Mouse (Mus musculus): ENCODE measurements at regions not wholly inside any gene's neighbourhood (a gene's known extent, or its start where the extent isn't known, plus 50 kb on each side); places are given as distances from the start of the nearest gene placed in this dataset.

GRCm38 (mm10) chr17:83916684-83917166 is 69.0 kb upstream of the Haao start:
- Histone ChIP-seq H3K4me2 (ENCODE audit: low read depth, low read length) (peak overlapping the region; percentile 28; the same call in 1 of the 2 replicates), H3K9ac (ENCODE audit: low read length) (peak overlapping the region; percentile 38; the same call in 1 of the 2 replicates)

GRCm38 (mm10) chr17:83915034-83915433 is 67.3 kb upstream of the Haao start:
- H3K4me3 ChIP-seq (ENCODE audit: low read length) = no peak overlapping the region
- no peak overlapping the region for H3K9ac ChIP-seq (ENCODE audit: low read length)
- H3K27ac ChIP-seq (ENCODE audit: low read length) = no peak overlapping the region
- ATAC-seq (ENCODE audit: low read depth) = no peak
- no peaks in the 10 kb centered on the region for H3K27me3 ChIP-seq (ENCODE audit: control insufficient read depth, insufficient read depth, low read depth, low read length)
- no peaks in the 10 kb centered on the region for H3K36me3 ChIP-seq (ENCODE audit: control insufficient read depth, insufficient read depth, low read length)
- H3K4me1 ChIP-seq (replicated peaks; ENCODE audit: control insufficient read depth, insufficient read depth, low read length) = peaks cover 31% of the 10 kb centered on the region
- H3K9me3 ChIP-seq (ENCODE audit: control insufficient read depth, low read length) = no peaks in the 10 kb centered on the region
- H3K4me2 ChIP-seq (ENCODE audit: low read depth, low read length) = no peak overlapping the region

More at GRCm38 (mm10) chr17:83916684-83917166, 69.0 kb upstream of the Haao start:
- peak; percentile 93 for ATAC-seq (ENCODE audit: low read depth)
- Histone ChIP-seq H3K36me3 (ENCODE audit: control insufficient read depth, insufficient read depth, low read length) (no peaks in the 10 kb centered on the region), H3K4me1 (replicated peaks; ENCODE audit: control insufficient read depth, insufficient read depth, low read length) (peaks cover 31% of the 10 kb centered on the region), H3K27ac (ENCODE audit: low read length) (peak overlapping the region; percentile 88), H3K27me3 (ENCODE audit: control insufficient read depth, insufficient read depth, low read depth, low read length) (no peaks in the 10 kb centered on the region), H3K4me3 (ENCODE audit: low read length) (no peak overlapping the region), H3K9me3 (ENCODE audit: control insufficient read depth, low read length) (no peaks in the 10 kb centered on the region)
- 3% methylated on average over 10 of the region's 10 CpGs for WGBS

GRCm38 (mm10) chr17:83914603-83915002 is 66.8 kb upstream of the Haao start:
- Histone ChIP-seq H3K27ac (ENCODE audit: low read length) (no peak overlapping the region), H3K27me3 (ENCODE audit: control insufficient read depth, insufficient read depth, low read depth, low read length) (no peaks in the 10 kb centered on the region), H3K9me3 (ENCODE audit: control insufficient read depth, low read length) (no peaks in the 10 kb centered on the region), H3K9ac (ENCODE audit: low read length) (no peak overlapping the region), H3K4me2 (ENCODE audit: low read depth, low read length) (no peak overlapping the region), H3K4me1 (replicated peaks; ENCODE audit: control insufficient read depth, insufficient read depth, low read length) (peaks cover 31% of the 10 kb centered on the region), H3K4me3 (ENCODE audit: low read length) (no peak overlapping the region), H3K36me3 (ENCODE audit: control insufficient read depth, insufficient read depth, low read length) (no peaks in the 10 kb centered on the region)
- ATAC-seq (ENCODE audit: low read depth) = no peak
- 78% methylated on average over 1 of the region's 1 CpGs for WGBS

DNA sequence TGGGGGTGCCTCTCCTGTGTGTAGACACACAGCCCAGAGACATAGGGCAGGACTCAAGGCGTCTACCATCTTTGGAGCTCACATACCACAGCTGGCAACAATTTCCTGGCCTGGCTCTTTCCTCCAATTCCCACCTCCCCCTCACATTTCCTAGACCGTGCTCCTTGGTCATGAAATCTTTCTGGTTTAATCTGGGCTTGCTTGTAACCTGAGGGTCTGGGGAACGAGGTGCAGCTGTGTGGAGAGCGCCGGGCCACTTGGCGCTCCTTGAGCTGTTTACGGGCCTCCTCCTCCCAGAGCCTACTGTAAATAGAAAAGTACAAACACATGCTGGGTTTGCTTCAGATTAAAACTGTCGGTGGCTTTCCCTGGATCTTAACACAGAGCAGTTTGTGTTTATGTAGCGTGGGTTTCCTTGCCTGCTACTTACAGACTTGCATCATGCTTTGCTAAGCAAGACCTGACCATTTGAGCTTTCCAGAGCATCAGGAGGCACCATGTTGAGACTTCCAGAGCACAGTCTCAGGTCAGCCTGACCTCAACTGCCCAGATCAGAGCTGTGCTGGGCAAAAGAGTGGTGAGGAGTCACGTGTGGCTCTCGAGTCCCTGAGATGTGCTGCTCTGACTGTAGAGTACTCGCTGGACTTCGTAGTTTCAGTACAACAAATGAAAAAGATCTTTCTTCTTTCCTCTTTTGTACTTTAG is 66.1 kb upstream of the Haao start:
- peaks cover 31% of the 10 kb centered on the region for H3K4me1 ChIP-seq (replicated peaks; ENCODE audit: control insufficient read depth, insufficient read depth, low read length)
- no peaks in the 10 kb centered on the region for H3K27me3 ChIP-seq (ENCODE audit: control insufficient read depth, insufficient read depth, low read depth, low read length)
- 0 out of 2 replicates have a peak overlapping the region, but pooled peaks have one; percentile 15 for H3K27ac ChIP-seq (ENCODE audit: low read length)
- no peak overlapping the region for H3K4me2 ChIP-seq (ENCODE audit: low read depth, low read length)
- no peak overlapping the region for H3K9ac ChIP-seq (ENCODE audit: low read length)
- H3K4me3 ChIP-seq (ENCODE audit: low read length) = no peak overlapping the region
- WGBS = 42% methylated on average over 13 of the region's 13 CpGs
- H3K9me3 ChIP-seq (ENCODE audit: control insufficient read depth, low read length) = no peaks in the 10 kb centered on the region
- no peaks in the 10 kb centered on the region for H3K36me3 ChIP-seq (ENCODE audit: control insufficient read depth, insufficient read depth, low read length)
- no peak for ATAC-seq (ENCODE audit: low read depth)

DNA sequence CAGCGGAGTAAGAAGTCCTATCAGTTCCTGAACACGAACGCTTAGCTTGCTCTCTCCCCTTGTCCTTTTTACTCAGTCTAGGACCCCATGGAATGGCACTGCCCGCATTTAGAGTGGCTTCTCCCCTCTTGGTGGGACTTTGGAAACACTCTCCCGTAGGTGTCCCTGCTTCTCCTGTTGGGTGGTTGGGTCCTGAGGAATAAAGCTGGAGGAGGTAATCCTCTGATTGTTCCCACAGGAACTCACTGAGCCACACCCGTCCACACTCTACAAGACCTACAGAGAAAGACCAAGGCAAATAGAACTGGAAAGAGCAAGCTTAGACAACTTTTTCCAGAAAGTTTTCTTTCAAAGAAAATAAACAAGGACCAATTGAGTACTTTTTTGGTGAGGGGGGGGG is 64.7 kb upstream of the Haao start:
- H3K27ac ChIP-seq (ENCODE audit: low read length) = no peak overlapping the region

GRCm38 (mm10) chr17:83908811-83909210 is 61.0 kb upstream of the Haao start:
- no peak overlapping the region for H3K4me3 ChIP-seq (ENCODE audit: low read length)
- no peak overlapping the region for H3K4me2 ChIP-seq (ENCODE audit: low read depth, low read length)
- peaks cover 8% of the 10 kb centered on the region for H3K4me1 ChIP-seq (replicated peaks; ENCODE audit: control insufficient read depth, insufficient read depth, low read length)
- H3K9ac ChIP-seq (ENCODE audit: low read length) = no peak overlapping the region
- H3K27me3 ChIP-seq (ENCODE audit: control insufficient read depth, insufficient read depth, low read depth, low read length) = no peaks in the 10 kb centered on the region
- H3K36me3 ChIP-seq (ENCODE audit: control insufficient read depth, insufficient read depth, low read length) = no peaks in the 10 kb centered on the region
- 70% methylated on average over 6 of the region's 6 CpGs for WGBS
- H3K9me3 ChIP-seq (ENCODE audit: control insufficient read depth, low read length) = no peaks in the 10 kb centered on the region
- no peak overlapping the region for H3K27ac ChIP-seq (ENCODE audit: low read length)
- ATAC-seq (ENCODE audit: low read depth) = no peak

More for the DNA sequence above, 64.7 kb upstream of the Haao start:
- H3K4me2 ChIP-seq (ENCODE audit: low read depth, low read length) = no peak overlapping the region
- ATAC-seq (ENCODE audit: low read depth) = no peak
- no peaks in the 10 kb centered on the region for H3K9me3 ChIP-seq (ENCODE audit: control insufficient read depth, low read length)
- peaks cover 26% of the 10 kb centered on the region for H3K4me1 ChIP-seq (replicated peaks; ENCODE audit: control insufficient read depth, insufficient read depth, low read length)
- no peak overlapping the region for H3K4me3 ChIP-seq (ENCODE audit: low read length)
- no peak overlapping the region for H3K9ac ChIP-seq (ENCODE audit: low read length)
- no peaks in the 10 kb centered on the region for H3K36me3 ChIP-seq (ENCODE audit: control insufficient read depth, insufficient read depth, low read length)
- 91% methylated on average over 6 of the region's 6 CpGs for WGBS
- no peaks in the 10 kb centered on the region for H3K27me3 ChIP-seq (ENCODE audit: control insufficient read depth, insufficient read depth, low read depth, low read length)

DNA sequence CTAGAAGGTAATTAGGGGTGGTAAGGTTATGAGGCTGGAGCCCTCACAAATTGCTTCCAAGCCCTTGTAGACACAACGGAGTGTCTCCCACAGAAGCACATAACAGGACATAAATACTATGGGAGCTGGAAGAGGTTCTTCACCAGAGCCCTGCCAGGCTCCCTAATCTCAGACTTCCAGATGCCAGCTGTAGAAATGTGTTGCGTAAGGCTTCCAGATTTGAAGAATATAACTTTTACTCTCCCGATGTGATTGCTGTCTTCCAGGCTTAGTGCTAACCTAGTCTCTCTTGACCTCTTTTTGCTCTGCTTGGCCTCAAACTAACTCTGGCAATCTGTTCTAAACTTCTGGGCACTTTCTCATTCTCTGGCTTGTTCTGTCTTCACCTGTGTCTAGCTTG is 59.8 kb upstream of the Haao start:
- Histone ChIP-seq H3K27me3 (ENCODE audit: control insufficient read depth, insufficient read depth, low read depth, low read length) (no peaks in the 10 kb centered on the region), H3K4me1 (replicated peaks; ENCODE audit: control insufficient read depth, insufficient read depth, low read length) (peaks cover 3% of the 10 kb centered on the region; the same call in 1 of the 2 replicates), H3K9me3 (ENCODE audit: control insufficient read depth, low read length) (no peaks in the 10 kb centered on the region), H3K27ac (ENCODE audit: low read length) (no peak overlapping the region), H3K36me3 (ENCODE audit: control insufficient read depth, insufficient read depth, low read length) (no peaks in the 10 kb centered on the region), H3K4me3 (ENCODE audit: low read length) (no peak overlapping the region), H3K4me2 (ENCODE audit: low read depth, low read length) (no peak overlapping the region), H3K9ac (ENCODE audit: low read length) (no peak overlapping the region)
- ATAC-seq (ENCODE audit: low read depth) = no peak
- WGBS = 88% methylated on average over 3 of the region's 3 CpGs

DNA sequence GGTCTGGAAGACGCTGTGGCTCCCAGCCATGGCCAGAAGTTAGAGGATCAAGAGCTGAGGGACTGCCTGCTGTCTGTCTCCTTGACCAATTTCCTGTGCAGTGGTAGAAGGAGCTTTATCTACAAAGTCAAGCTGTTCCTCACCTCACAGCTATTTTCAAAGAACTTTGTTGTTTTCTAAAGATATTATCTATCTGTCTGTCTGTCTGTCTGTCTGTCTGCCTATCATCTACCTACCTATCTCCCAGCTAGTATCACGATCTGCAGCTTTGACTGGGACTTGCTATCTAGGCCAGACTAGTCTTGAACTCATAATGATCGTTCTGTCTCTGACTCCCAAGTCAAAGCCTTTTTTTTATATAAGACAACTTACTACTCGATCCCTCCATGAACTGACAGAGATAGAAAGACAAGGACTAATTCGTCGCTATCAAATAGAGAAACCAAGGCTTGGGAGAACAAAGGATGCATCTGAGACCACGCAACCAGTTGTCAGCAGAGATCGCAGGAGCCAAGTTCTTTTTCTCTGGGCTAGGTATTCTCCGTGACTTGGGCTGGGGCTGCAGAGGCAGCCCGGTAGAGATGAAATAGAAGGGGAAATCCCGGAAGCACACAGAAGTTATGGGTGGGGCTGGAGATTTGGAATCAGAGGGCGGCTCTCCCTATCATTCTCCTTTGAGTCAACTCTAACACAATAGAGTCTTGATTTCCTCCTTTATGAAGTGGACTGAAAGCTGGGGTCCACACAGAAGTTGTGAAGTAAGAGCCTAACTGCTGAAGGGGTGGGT is 59.2 kb upstream of the Haao start:
- no peak overlapping the region for H3K4me2 ChIP-seq (ENCODE audit: low read depth, low read length)
- no peaks in the 10 kb centered on the region for H3K36me3 ChIP-seq (ENCODE audit: control insufficient read depth, insufficient read depth, low read length)
- ATAC-seq (ENCODE audit: low read depth) = no peak
- no peak overlapping the region for H3K9ac ChIP-seq (ENCODE audit: low read length)
- 85% methylated on average over 12 of the region's 12 CpGs for WGBS
- H3K9me3 ChIP-seq (ENCODE audit: control insufficient read depth, low read length) = no peaks in the 10 kb centered on the region
- no peak overlapping the region for H3K4me3 ChIP-seq (ENCODE audit: low read length)
- no peaks in the 10 kb centered on the region for H3K27me3 ChIP-seq (ENCODE audit: control insufficient read depth, insufficient read depth, low read depth, low read length)
- H3K4me1 ChIP-seq (replicated peaks; ENCODE audit: control insufficient read depth, insufficient read depth, low read length) = peaks cover 3% of the 10 kb centered on the region; the same call in 1 of the 2 replicates
- H3K27ac ChIP-seq (ENCODE audit: low read length) = no peak overlapping the region

DNA sequence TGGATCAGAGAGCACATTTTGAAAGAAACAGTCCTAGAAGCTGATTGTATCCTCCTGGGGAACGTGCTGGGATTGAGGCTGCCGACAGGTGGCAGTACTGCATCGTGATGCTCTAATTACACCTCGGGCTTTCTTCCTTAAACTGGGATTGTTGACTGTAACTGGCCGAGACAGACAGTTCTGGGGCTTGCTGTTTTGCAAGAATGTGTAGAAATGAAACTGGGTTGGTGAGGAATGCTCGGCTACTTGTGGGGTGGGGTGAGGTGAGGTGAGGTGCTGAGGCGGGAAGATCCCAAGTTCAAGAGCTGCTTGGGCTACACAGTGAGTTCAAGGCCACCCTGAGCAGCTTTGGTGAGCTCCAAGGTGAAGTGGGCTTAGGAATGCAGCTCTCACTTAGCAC is 55.7 kb upstream of the Haao start:
- H3K27ac ChIP-seq (ENCODE audit: low read length) = peak overlapping the region; percentile 30; the same call in 1 of the 2 replicates
- H3K9ac ChIP-seq (ENCODE audit: low read length) = no peak overlapping the region
- no peaks in the 10 kb centered on the region for H3K36me3 ChIP-seq (ENCODE audit: control insufficient read depth, insufficient read depth, low read length)
- peaks cover 3% of the 10 kb centered on the region; the same call in 1 of the 2 replicates for H3K4me1 ChIP-seq (replicated peaks; ENCODE audit: control insufficient read depth, insufficient read depth, low read length)
- no peak overlapping the region for H3K4me3 ChIP-seq (ENCODE audit: low read length)
- H3K9me3 ChIP-seq (ENCODE audit: control insufficient read depth, low read length) = no peaks in the 10 kb centered on the region
- H3K27me3 ChIP-seq (ENCODE audit: control insufficient read depth, insufficient read depth, low read depth, low read length) = no peaks in the 10 kb centered on the region
- ATAC-seq (ENCODE audit: low read depth) = peak; percentile 80
- no peak overlapping the region for H3K4me2 ChIP-seq (ENCODE audit: low read depth, low read length)
- 1% methylated on average over 7 of the region's 7 CpGs for WGBS
